Mouse (Mus musculus) liver, embryonic 12.5 days (tissue): ENCODE data around the gene Ippk. TPM values are rescaled to one million over a fixed set of nuclear protein-coding genes. Genes with fewer than 3 reads are reported as not detected.

Experiments
- ATAC-seq: fragments of 200-750 bp; cut with Nextera tagmentation; 2 replicates; pipeline ENCODE4 v1.8.0; 2017; ENCODE audit warnings: moderate number of reproducible peaks, mild to moderate bottlenecking, moderate library complexity
- H3K27ac ChIP-seq: fragments of 300-500 bp; sonication (generic); 2 replicates; pipeline ENCODE4 v1.5.1; 2016; ENCODE audit warnings: mild to moderate bottlenecking
- H3K27me3 ChIP-seq: fragments of 300-500 bp; sonication (generic); replicated peaks from 2 replicates; pipeline ENCODE4 v1.6.1; 2016; ENCODE audit warnings: mild to moderate bottlenecking, moderate library complexity
- H3K36me3 ChIP-seq: fragments of 300-500 bp; sonication (generic); 2 replicates; pipeline ENCODE4 v1.6.1; 2016; ENCODE audit warnings: mild to moderate bottlenecking, moderate library complexity
- H3K4me1 ChIP-seq: fragments of 300-500 bp; sonication (generic); 2 replicates; pipeline ENCODE4 v1.6.1; 2016
- H3K4me2 ChIP-seq: fragments of 300-500 bp; sonication (generic); 2 replicates; pipeline ENCODE4 v1.6.1; 2016; ENCODE audit warnings: mild to moderate bottlenecking, moderate library complexity
- H3K4me3 ChIP-seq: fragments of 300-500 bp; sonication (generic); 2 replicates; pipeline ENCODE4 v1.5.1; 2016; ENCODE audit warnings: mild to moderate bottlenecking, moderate library complexity
- H3K9ac ChIP-seq: fragments of 300-500 bp; sonication (generic); 2 replicates; pipeline ENCODE4 v1.6.1; 2016; ENCODE audit warnings: mild to moderate bottlenecking, moderate library complexity
- H3K9me3 ChIP-seq: fragments of 300-500 bp; sonication (generic); replicated peaks from 2 replicates; pipeline ENCODE4 v1.6.1; 2016; ENCODE audit warnings: mild to moderate bottlenecking, moderate library complexity
- WGBS: fragments of 180-500 bp; shearing (Covaris S2); methylation state at CpG from one replicate; pipeline ENCODE4 v1.1.7; 2016; ENCODE audit not compliant: insufficient replicate concordance; 5-methylcytosine and 5-hydroxymethylcytosine counted together
- polyA plus RNA-seq: library from polyadenylated mRNA; unstranded; fragments of >200 nt; fragmentation: Nextera tagmentation; extraction: Ambion mirVana; gene quantifications from 2 replicates; pipeline ENCODE4 v1.2.1, GENCODE M21; 2016

Gene Ippk
- polyA plus RNA-seq, 1 experiment from 2014 or later = 13.9 TPM

GRCm38 (mm10) chr13:49433268-49434029 lies 12.4 kb downstream of the Ippk start:
- Histone ChIP-seq H3K4me3 (no peak overlapping the region), H3K36me3 (peaks cover 75% of the 10 kb centered on the region), H3K9me3 (no peaks in the 10 kb centered on the region), H3K27me3 (no peaks in the 10 kb centered on the region), H3K27ac (no peak overlapping the region), H3K4me1 (peaks cover 6% of the 10 kb centered on the region), H3K4me2 (no peak overlapping the region), H3K9ac (no peak overlapping the region)
- ATAC-seq = no peak
- WGBS = 64% methylated on average over 2 of the region's 2 CpGs

- Histone ChIP-seq H3K36me3 (peaks cover 82% of the 10 kb centered on the region), H3K4me2 (no peak overlapping the region), H3K4me1 (no peaks in the 10 kb centered on the region), H3K4me3 (no peak overlapping the region), H3K27me3 (no peaks in the 10 kb centered on the region), H3K9ac (no peak overlapping the region), H3K27ac (no peak overlapping the region), H3K9me3 (no peaks in the 10 kb centered on the region)
- no peak for ATAC-seq
- WGBS = 65% methylated on average over 1 of the region's 1 CpGs
Observed at GRCm38 (mm10) chr13:49435745-49436144, 14.7 kb downstream of the Ippk start.

- Histone ChIP-seq H3K27ac (no peak overlapping the region), H3K36me3 (peaks cover 78% of the 10 kb centered on the region)
Observed at GRCm38 (mm10) chr13:49436170-49436569, 15.1 kb downstream of the Ippk start.

GRCm38 (mm10) chr13:49444451-49444850 lies 23.4 kb downstream of the Ippk start:
- Histone ChIP-seq H3K27me3 (no peaks in the 10 kb centered on the region), H3K9me3 (no peaks in the 10 kb centered on the region), H3K4me1 (peaks cover 6% of the 10 kb centered on the region; the same call in 1 of the 2 replicates), H3K36me3 (peaks cover 64% of the 10 kb centered on the region), H3K27ac (no peak overlapping the region), H3K4me2 (no peak overlapping the region), H3K9ac (no peak overlapping the region), H3K4me3 (no peak overlapping the region)
- ATAC-seq = no peak
- 87% methylated on average over 6 of the region's 6 CpGs for WGBS

More at GRCm38 (mm10) chr13:49436170-49436569, 15.1 kb downstream of the Ippk start:
- no peak for ATAC-seq
- H3K4me1 ChIP-seq = no peaks in the 10 kb centered on the region
- H3K4me2 ChIP-seq = no peak overlapping the region
- H3K9ac ChIP-seq = no peak overlapping the region
- H3K27me3 ChIP-seq = no peaks in the 10 kb centered on the region
- H3K9me3 ChIP-seq = no peaks in the 10 kb centered on the region
- no peak overlapping the region for H3K4me3 ChIP-seq
- WGBS = 71% methylated on average over 4 of the region's 4 CpGs

GRCm38 (mm10) chr13:49449318-49449749 lies 28.3 kb downstream of the Ippk start:
- WGBS = 48% methylated on average over 5 of the region's 5 CpGs
- Histone ChIP-seq H3K4me1 (peaks cover 20% of the 10 kb centered on the region), H3K9ac (no peak overlapping the region), H3K4me3 (no peak overlapping the region), H3K4me2 (no peak overlapping the region), H3K27ac (no peak overlapping the region), H3K36me3 (peaks cover 77% of the 10 kb centered on the region), H3K27me3 (no peaks in the 10 kb centered on the region), H3K9me3 (no peaks in the 10 kb centered on the region)
- ATAC-seq = peak; percentile 51; the same call in 1 of the 2 replicates

- Histone ChIP-seq H3K4me1 (peaks cover 2% of the 10 kb centered on the region; the same call in 1 of the 2 replicates), H3K4me3 (no peak overlapping the region), H3K9me3 (no peaks in the 10 kb centered on the region), H3K27ac (no peak overlapping the region), H3K9ac (no peak overlapping the region), H3K36me3 (peaks cover 84% of the 10 kb centered on the region), H3K27me3 (no peaks in the 10 kb centered on the region), H3K4me2 (no peak overlapping the region)
- no peak for ATAC-seq
- 72% methylated on average over 4 of the region's 4 CpGs for WGBS
Observed at GRCm38 (mm10) chr13:49460276-49460675, 39.2 kb downstream of the Ippk start.

- peaks cover 84% of the 10 kb centered on the region for H3K36me3 ChIP-seq
- ATAC-seq = no peak
- H3K9ac ChIP-seq = no peak overlapping the region
- H3K4me1 ChIP-seq = peaks cover 8% of the 10 kb centered on the region
- H3K9me3 ChIP-seq = no peaks in the 10 kb centered on the region
- H3K4me3 ChIP-seq = no peak overlapping the region
- no peak overlapping the region for H3K27ac ChIP-seq
- no peak overlapping the region for H3K4me2 ChIP-seq
- H3K27me3 ChIP-seq = no peaks in the 10 kb centered on the region
- 77% methylated on average over 5 of the region's 5 CpGs for whole genome bisulfite sequencing
Observed at GRCm38 (mm10) chr13:49460692-49461414, 39.8 kb downstream of the Ippk start.

- no peak overlapping the region for H3K9ac ChIP-seq
- WGBS = 81% methylated on average over 15 of the region's 15 CpGs
- H3K27ac ChIP-seq = no peak overlapping the region
- no peaks in the 10 kb centered on the region for H3K27me3 ChIP-seq
- no peak for ATAC-seq
- no peak overlapping the region for H3K4me2 ChIP-seq
- H3K4me1 ChIP-seq = peaks cover 14% of the 10 kb centered on the region
- H3K9me3 ChIP-seq = no peaks in the 10 kb centered on the region
- H3K36me3 ChIP-seq = peaks cover 88% of the 10 kb centered on the region
- no peak overlapping the region for H3K4me3 ChIP-seq
Observed at GRCm38 (mm10) chr13:49461458-49462132, 40.5 kb downstream of the Ippk start.

- no peaks in the 10 kb centered on the region for H3K9me3 ChIP-seq
- H3K4me3 ChIP-seq = no peak overlapping the region
- H3K4me2 ChIP-seq = no peak overlapping the region
- ATAC-seq = no peak
- no peak overlapping the region for H3K9ac ChIP-seq
- H3K4me1 ChIP-seq = peaks cover 23% of the 10 kb centered on the region
- H3K27ac ChIP-seq = no peak overlapping the region
- peaks cover 77% of the 10 kb centered on the region for H3K36me3 ChIP-seq
- H3K27me3 ChIP-seq = no peaks in the 10 kb centered on the region
- 90% methylated on average over 2 of the region's 2 CpGs for WGBS
Observed at GRCm38 (mm10) chr13:49462921-49463320, 41.9 kb downstream of the Ippk start.

- peaks cover 23% of the 10 kb centered on the region for H3K4me1 ChIP-seq
- H3K9ac ChIP-seq = no peak overlapping the region
- H3K9me3 ChIP-seq = no peaks in the 10 kb centered on the region
- H3K4me3 ChIP-seq = no peak overlapping the region
- H3K4me2 ChIP-seq = no peak overlapping the region
- H3K27me3 ChIP-seq = no peaks in the 10 kb centered on the region
- ATAC-seq = peak; percentile 74
- no peak overlapping the region for H3K27ac ChIP-seq
- WGBS = 53% methylated on average over 4 of the region's 4 CpGs
- H3K36me3 ChIP-seq = peaks cover 53% of the 10 kb centered on the region
Observed at GRCm38 (mm10) chr13:49465875-49466274, 44.8 kb downstream of the Ippk start.

GRCm38 (mm10) chr13:49466393-49467075 lies 45.5 kb downstream of the Ippk start:
- H3K36me3 ChIP-seq = peaks cover 46% of the 10 kb centered on the region
- no peak overlapping the region for H3K27ac ChIP-seq
- ATAC-seq = no peak
- H3K9me3 ChIP-seq = no peaks in the 10 kb centered on the region
- no peak overlapping the region for H3K9ac ChIP-seq
- peaks cover 23% of the 10 kb centered on the region for H3K4me1 ChIP-seq
- H3K27me3 ChIP-seq = no peaks in the 10 kb centered on the region
- no peak overlapping the region for H3K4me2 ChIP-seq
- H3K4me3 ChIP-seq = no peak overlapping the region
- WGBS = 80% methylated on average over 11 of the region's 11 CpGs
